Mouse (Mus musculus): ENCODE measurements around the gene Apeh. TPM values are rescaled to one million over a fixed set of nuclear protein-coding genes. Genes with fewer than 3 reads are reported as not detected.
A peak's percentile ranks its signal among the peaks of the same experiment; 100 is the strongest.

The Apeh gene
- polyA plus RNA-seq, 1 experiment from 2014 or later, result 58.6 TPM

- WGBS, result 80% methylated on average over 10 of the region's 10 CpGs
- no peaks in the 10 kb centered on the region for H3K9me3 ChIP-seq (replicated peaks)
- H3K4me3 ChIP-seq, result peak overlapping the region; percentile 88
- peak overlapping the region; percentile 94 for H3K4me2 ChIP-seq (replicated peaks)
- peak overlapping the region; percentile 76; the same call in 1 of the 2 replicates for H3K27ac ChIP-seq
- peaks cover 18% of the 10 kb centered on the region for H3K4me1 ChIP-seq
- no peaks in the 10 kb centered on the region for H3K27me3 ChIP-seq
- ATAC-seq (ENCODE audit: low FRiP score), result no peak
- peaks cover 50% of the 10 kb centered on the region for H3K36me3 ChIP-seq
- peak overlapping the region; percentile 87 for H3K9ac ChIP-seq
Measured at GRCm38 (mm10) chr9:108093586-108093985, 820 bp downstream of the Apeh start.

GRCm38 (mm10) chr9:108090611-108091120 lies 3.7 kb downstream of the Apeh start:
- Histone ChIP-seq H3K36me3 (peaks cover 72% of the 10 kb centered on the region), H3K9ac (no peak overlapping the region), H3K4me1 (peaks cover 18% of the 10 kb centered on the region), H3K4me2 (replicated peaks) (no peak overlapping the region), H3K27ac (no peak overlapping the region), H3K4me3 (no peak overlapping the region), H3K27me3 (no peaks in the 10 kb centered on the region), H3K9me3 (replicated peaks) (no peaks in the 10 kb centered on the region)
- no peak for ATAC-seq (ENCODE audit: low FRiP score)
- WGBS, result 94% methylated on average over 7 of the region's 7 CpGs

- H3K9me3 ChIP-seq (replicated peaks), result no peaks in the 10 kb centered on the region
- peaks cover 39% of the 10 kb centered on the region for H3K27me3 ChIP-seq
- H3K9ac ChIP-seq, result no peak overlapping the region
- H3K4me1 ChIP-seq, result no peaks in the 10 kb centered on the region; the same call in 1 of the 2 replicates
- no peak for ATAC-seq (ENCODE audit: low FRiP score)
- no peak overlapping the region for H3K4me2 ChIP-seq (replicated peaks)
- H3K27ac ChIP-seq, result no peak overlapping the region
- H3K36me3 ChIP-seq, result peaks cover 66% of the 10 kb centered on the region
- no peak overlapping the region for H3K4me3 ChIP-seq
- 95% methylated on average over 4 of the region's 4 CpGs for WGBS
Measured at GRCm38 (mm10) chr9:108085261-108085660, 9.1 kb downstream of the Apeh start.

GRCm38 (mm10) chr9:108083561-108083960 lies 10.8 kb downstream of the Apeh start:
- no peak for ATAC-seq (ENCODE audit: low FRiP score)
- no peak overlapping the region for H3K4me3 ChIP-seq
- peaks cover 43% of the 10 kb centered on the region for H3K27me3 ChIP-seq
- H3K36me3 ChIP-seq, result peaks cover 49% of the 10 kb centered on the region
- WGBS, result 83% methylated on average over 6 of the region's 6 CpGs
- H3K9me3 ChIP-seq (replicated peaks), result no peaks in the 10 kb centered on the region
- H3K4me2 ChIP-seq (replicated peaks), result no peak overlapping the region
- H3K27ac ChIP-seq, result no peak overlapping the region
- H3K4me1 ChIP-seq, result peaks cover 7% of the 10 kb centered on the region
- no peak overlapping the region for H3K9ac ChIP-seq

GRCm38 (mm10) chr9:108082988-108083431 lies 11.4 kb downstream of the Apeh start, which contains the start of gene Rnf123:
Rnf123 (minus strand) TSS chr9:108083346.
- Histone ChIP-seq H3K4me3 (0 out of 2 replicates have a peak within 1 kb of the TSS, but pooled peaks have one; percentile 5), H3K9ac (0 out of 2 replicates have a peak within 1 kb of the TSS, but pooled peaks have one; percentile 20)
- no peak for ATAC-seq (ENCODE audit: low FRiP score)

GRCm38 (mm10) chr9:108082549-108082948 lies 11.9 kb downstream of the Apeh start:
- Histone ChIP-seq H3K4me1 (peaks cover 17% of the 10 kb centered on the region), H3K4me3 (0 out of 2 replicates have a peak overlapping the region, but pooled peaks have one; percentile 5), H3K9me3 (replicated peaks) (no peaks in the 10 kb centered on the region), H3K9ac (0 out of 2 replicates have a peak overlapping the region, but pooled peaks have one; percentile 20), H3K27me3 (peaks cover 43% of the 10 kb centered on the region), H3K4me2 (replicated peaks) (peak overlapping the region; percentile 24), H3K36me3 (peaks cover 38% of the 10 kb centered on the region), H3K27ac (no peak overlapping the region)
- WGBS, result 4% methylated on average over 19 of the region's 19 CpGs
- ATAC-seq (ENCODE audit: low FRiP score), result no peak

More at GRCm38 (mm10) chr9:108082988-108083431, 11.4 kb downstream of the Apeh start, which contains the start of gene Rnf123:
- 35% methylated on average over 12 of the region's 12 CpGs for WGBS
- H3K27me3 ChIP-seq, result peaks cover 43% of the 10 kb centered on the region
- H3K27ac ChIP-seq, result no peak within 1 kb of the TSS
- no peaks in the 10 kb centered on the region for H3K9me3 ChIP-seq (replicated peaks)
- H3K4me2 ChIP-seq (replicated peaks), result peak within 1 kb of the TSS; percentile 24
- peaks cover 43% of the 10 kb centered on the region for H3K36me3 ChIP-seq
- H3K4me1 ChIP-seq, result peaks cover 12% of the 10 kb centered on the region

GRCm38 (mm10) chr9:108080168-108080567 lies 14.2 kb downstream of the Apeh start, which contains the start of gene Mst1:
Mst1 (plus strand) TSS chr9:108080436.
- no peak for ATAC-seq (ENCODE audit: low FRiP score)
- WGBS, result 79% methylated on average over 5 of the region's 5 CpGs
- Histone ChIP-seq H3K4me1 (peaks cover 18% of the 10 kb centered on the region), H3K27ac (no peak within 1 kb of the TSS), H3K9ac (peak within 1 kb of the TSS; percentile 87), H3K27me3 (peaks cover 43% of the 10 kb centered on the region), H3K4me3 (peak within 1 kb of the TSS; percentile 59), H3K9me3 (replicated peaks) (no peaks in the 10 kb centered on the region), H3K4me2 (replicated peaks) (peak within 1 kb of the TSS; percentile 87), H3K36me3 (peaks cover 15% of the 10 kb centered on the region)

- no peak overlapping the region for H3K9ac ChIP-seq
- H3K36me3 ChIP-seq, result peaks cover 25% of the 10 kb centered on the region
- H3K27ac ChIP-seq, result no peak overlapping the region
- peaks cover 9% of the 10 kb centered on the region for H3K4me1 ChIP-seq
- no peaks in the 10 kb centered on the region for H3K27me3 ChIP-seq
- H3K9me3 ChIP-seq (replicated peaks), result no peaks in the 10 kb centered on the region
- no peak overlapping the region for H3K4me2 ChIP-seq (replicated peaks)
- no peak for ATAC-seq (ENCODE audit: low FRiP score)
- no peak overlapping the region for H3K4me3 ChIP-seq
- 71% methylated on average over 7 of the region's 7 CpGs for WGBS
Measured at GRCm38 (mm10) chr9:108073141-108073930, 21.1 kb downstream of the Apeh start.

GRCm38 (mm10) chr9:108072481-108072924 lies 21.9 kb downstream of the Apeh start:
- H3K4me3 ChIP-seq, result no peak overlapping the region
- 77% methylated on average over 9 of the region's 9 CpGs for WGBS
- no peak for ATAC-seq (ENCODE audit: low FRiP score)

GRCm38 (mm10) chr9:108071801-108072200 lies 22.6 kb downstream of the Apeh start:
- Histone ChIP-seq H3K27me3 (no peaks in the 10 kb centered on the region), H3K4me3 (no peak overlapping the region), H3K9me3 (replicated peaks) (no peaks in the 10 kb centered on the region), H3K4me1 (no peaks in the 10 kb centered on the region), H3K36me3 (peaks cover 25% of the 10 kb centered on the region), H3K4me2 (replicated peaks) (no peak overlapping the region), H3K27ac (no peak overlapping the region), H3K9ac (no peak overlapping the region)
- ATAC-seq (ENCODE audit: low FRiP score), result no peak
- WGBS, result 90% methylated on average over 4 of the region's 4 CpGs

More at GRCm38 (mm10) chr9:108072481-108072924, 21.9 kb downstream of the Apeh start:
- H3K36me3 ChIP-seq, result peaks cover 25% of the 10 kb centered on the region
- no peak overlapping the region for H3K9ac ChIP-seq
- no peak overlapping the region for H3K27ac ChIP-seq
- no peaks in the 10 kb centered on the region for H3K27me3 ChIP-seq
- H3K9me3 ChIP-seq (replicated peaks), result no peaks in the 10 kb centered on the region
- H3K4me1 ChIP-seq, result peaks cover under 1% of the 10 kb centered on the region
- no peak overlapping the region for H3K4me2 ChIP-seq (replicated peaks)

- no peak overlapping the region for H3K4me3 ChIP-seq
- no peak overlapping the region for H3K4me2 ChIP-seq (replicated peaks)
- no peaks in the 10 kb centered on the region for H3K27me3 ChIP-seq
- no peak overlapping the region for H3K27ac ChIP-seq
- H3K4me1 ChIP-seq, result no peaks in the 10 kb centered on the region
- H3K36me3 ChIP-seq, result peaks cover 35% of the 10 kb centered on the region
- H3K9ac ChIP-seq, result no peak overlapping the region
- WGBS, result 91% methylated on average over 7 of the region's 7 CpGs
- no peaks in the 10 kb centered on the region for H3K9me3 ChIP-seq (replicated peaks)
- ATAC-seq (ENCODE audit: low FRiP score), result no peak
Measured at GRCm38 (mm10) chr9:108069529-108069928, 24.9 kb downstream of the Apeh start.

GRCm38 (mm10) chr9:108069007-108069406 lies 25.4 kb downstream of the Apeh start:
- Histone ChIP-seq H3K4me1 (no peaks in the 10 kb centered on the region), H3K36me3 (peaks cover 39% of the 10 kb centered on the region), H3K9me3 (replicated peaks) (no peaks in the 10 kb centered on the region), H3K4me3 (no peak overlapping the region), H3K4me2 (replicated peaks) (no peak overlapping the region), H3K27me3 (no peaks in the 10 kb centered on the region), H3K27ac (no peak overlapping the region), H3K9ac (no peak overlapping the region)
- WGBS, result 93% methylated on average over 9 of the region's 9 CpGs
- ATAC-seq (ENCODE audit: low FRiP score), result no peak
